Comparison of ENCODE assay signal across 31 mouse cellular contexts in the genomic region with DNA sequence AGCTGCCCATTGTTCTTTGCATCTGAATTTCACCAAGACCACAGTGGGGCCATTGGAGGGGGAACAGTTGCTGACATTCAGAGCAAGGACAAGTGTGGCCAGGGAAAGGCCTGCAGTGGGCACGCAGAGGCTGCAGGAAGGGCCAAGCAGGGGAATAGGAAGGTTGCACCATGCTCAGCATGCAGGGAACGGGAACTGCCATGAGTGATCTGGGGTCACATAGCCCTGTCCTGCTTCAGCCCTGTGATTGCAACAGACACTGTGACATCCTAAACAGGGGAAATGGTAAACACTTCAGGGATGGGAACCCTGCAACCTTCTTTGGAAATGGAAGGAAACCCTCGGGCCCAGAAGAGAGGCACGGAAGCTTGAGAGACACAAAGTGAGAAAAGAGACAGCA. TPM values are rescaled to one million over a fixed set of nuclear protein-coding genes. Genes with fewer than 3 reads are reported as not detected.
"Had no signal": no experiment of that assay in that cellular context is flagged by ENCODE, and none has a peak within 500 bp of the region (broad histone marks: within the 10 kb centered on the region; RNA-seq: fewer than 3 reads in every experiment).

No protein-coding gene starts in this region.

RNA-seq across cellular contexts. Expression of gene Bpifb9a, which starts 2.4 kb away (rescaled TPM):
- total RNA-seq: common myeloid progenitor, adult 5-6 weeks; forebrain, postnatal 0 days; gastrocnemius, adult 18-20 months; gastrocnemius, adult 2 months; gastrocnemius, postnatal 10 days; gastrocnemius, postnatal 14 days; gastrocnemius, postnatal 25 days; gastrocnemius, postnatal 36 days; gastrocnemius, postnatal 4 days; heart, adult 18-20 months; heart, adult 2 months; heart, adult 8-10 months had no signal
- polyA plus RNA-seq: cerebellum, adult 2 months; cortical plate, adult 2 months; embryonic facial prominence, embryonic 10.5 days; embryonic facial prominence, embryonic 11.5 days; embryonic facial prominence, embryonic 12.5 days; embryonic facial prominence, embryonic 13.5 days; embryonic facial prominence, embryonic 14.5 days; embryonic facial prominence, embryonic 15.5 days; erythroblast, embryonic 14.5 days; forebrain, embryonic 10.5 days; forebrain, embryonic 11.5 days; forebrain, embryonic 12.5 days; forebrain, embryonic 13.5 days; forebrain, embryonic 14.5 days; forebrain, embryonic 15.5 days; forebrain, embryonic 16.5 days; forebrain, postnatal 0 days; frontal cortex, adult 2 months; gonadal fat pad, adult 2 months; heart, adult 2 months had no signal

RNA-seq across cellular contexts. Expression of gene Bpifb5, which starts 31.7 kb away (rescaled TPM):
- total RNA-seq: common myeloid progenitor, adult 5-6 weeks; gastrocnemius, adult 18-20 months; gastrocnemius, adult 2 months; gastrocnemius, adult 8-10 months; gastrocnemius, postnatal 10 days; gastrocnemius, postnatal 14 days; gastrocnemius, postnatal 25 days; gastrocnemius, postnatal 36 days; heart, adult 18-20 months; heart, adult 2 months; heart, adult 8-10 months had no signal
- polyA plus RNA-seq: erythroblast, embryonic 14.5 days; forebrain, embryonic 11.5 days; forebrain, embryonic 13.5 days had no signal

RNA-seq across cellular contexts. Expression of gene Bpifb9b, which starts 51.8 kb away (rescaled TPM):
- total RNA-seq: common myeloid progenitor, adult 5-6 weeks; forebrain, postnatal 0 days; gastrocnemius, adult 18-20 months; gastrocnemius, adult 2 months; gastrocnemius, postnatal 10 days; gastrocnemius, postnatal 14 days; gastrocnemius, postnatal 25 days; gastrocnemius, postnatal 36 days; gastrocnemius, postnatal 4 days; heart, adult 18-20 months; heart, adult 2 months; heart, adult 8-10 months had no signal
- polyA plus RNA-seq: cerebellum, adult 2 months; cortical plate, adult 2 months; embryonic facial prominence, embryonic 10.5 days; embryonic facial prominence, embryonic 11.5 days; embryonic facial prominence, embryonic 12.5 days; embryonic facial prominence, embryonic 13.5 days; erythroblast, embryonic 14.5 days; forebrain, embryonic 10.5 days; forebrain, embryonic 11.5 days; forebrain, embryonic 12.5 days; forebrain, embryonic 13.5 days; forebrain, embryonic 14.5 days; forebrain, embryonic 15.5 days; forebrain, embryonic 16.5 days; forebrain, postnatal 0 days; frontal cortex, adult 2 months; gonadal fat pad, adult 2 months; heart, adult 2 months had no signal
